Mouse (Mus musculus): ENCODE data around the gene Rasgrp1. TPM values are rescaled to one million over a fixed set of nuclear protein-coding genes. Genes with fewer than 3 reads are reported as not detected.

Rasgrp1 gene
- total RNA-seq, 2 experiments from 2014 or later, result 336 to 339 TPM

DNA sequence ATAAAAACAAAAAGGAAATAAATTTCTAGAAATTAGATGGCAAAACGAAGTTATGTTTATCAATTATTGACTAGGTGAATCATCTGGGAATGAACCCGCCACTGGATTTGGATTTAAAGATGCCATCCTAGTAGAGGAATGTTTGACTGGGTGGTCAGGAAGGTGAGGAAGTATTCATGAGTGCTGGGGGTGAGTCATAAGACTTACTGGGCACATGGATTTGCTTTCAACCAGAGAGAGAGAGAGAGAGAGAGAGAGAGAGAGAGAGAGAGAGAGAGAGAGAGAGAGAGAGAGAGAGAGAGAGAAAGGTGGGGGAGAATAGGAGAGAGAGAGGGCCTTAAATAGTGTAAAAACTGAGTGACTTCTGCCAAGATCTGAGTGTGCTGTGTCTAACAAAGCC, 87.4 kb downstream of the Rasgrp1 start:
- DNase-seq (ENCODE audit: low spot score in 2 of 2), result no peak

DNA sequence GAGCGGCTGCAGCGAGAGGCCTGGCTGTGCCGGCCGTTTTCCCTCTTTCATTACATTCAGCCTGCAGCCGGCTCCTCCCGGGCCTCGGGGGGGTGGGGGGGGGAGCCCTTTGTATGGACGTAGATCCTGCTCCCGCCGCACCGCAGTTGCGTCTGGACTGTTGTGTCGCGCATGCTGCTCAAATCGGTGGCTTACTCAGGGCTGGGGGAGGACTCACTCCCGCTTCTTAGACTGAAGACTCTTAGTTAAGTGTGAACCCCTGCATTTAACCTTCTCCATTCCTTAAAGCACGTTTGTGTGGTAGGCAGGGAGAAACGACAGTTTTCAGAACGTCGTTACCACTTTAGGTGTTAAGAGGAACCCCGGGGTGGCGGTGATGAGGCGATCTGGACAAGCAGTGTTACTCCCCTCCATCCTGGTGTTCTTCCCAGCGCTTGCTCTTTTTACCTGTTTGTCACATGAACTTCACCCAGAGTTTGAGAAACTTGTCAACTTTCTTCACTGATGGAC, 92.7 kb downstream of the Rasgrp1 start:
- DNase-seq (ENCODE audit: low spot score in 2 of 2), result peak; percentile 15

DNA sequence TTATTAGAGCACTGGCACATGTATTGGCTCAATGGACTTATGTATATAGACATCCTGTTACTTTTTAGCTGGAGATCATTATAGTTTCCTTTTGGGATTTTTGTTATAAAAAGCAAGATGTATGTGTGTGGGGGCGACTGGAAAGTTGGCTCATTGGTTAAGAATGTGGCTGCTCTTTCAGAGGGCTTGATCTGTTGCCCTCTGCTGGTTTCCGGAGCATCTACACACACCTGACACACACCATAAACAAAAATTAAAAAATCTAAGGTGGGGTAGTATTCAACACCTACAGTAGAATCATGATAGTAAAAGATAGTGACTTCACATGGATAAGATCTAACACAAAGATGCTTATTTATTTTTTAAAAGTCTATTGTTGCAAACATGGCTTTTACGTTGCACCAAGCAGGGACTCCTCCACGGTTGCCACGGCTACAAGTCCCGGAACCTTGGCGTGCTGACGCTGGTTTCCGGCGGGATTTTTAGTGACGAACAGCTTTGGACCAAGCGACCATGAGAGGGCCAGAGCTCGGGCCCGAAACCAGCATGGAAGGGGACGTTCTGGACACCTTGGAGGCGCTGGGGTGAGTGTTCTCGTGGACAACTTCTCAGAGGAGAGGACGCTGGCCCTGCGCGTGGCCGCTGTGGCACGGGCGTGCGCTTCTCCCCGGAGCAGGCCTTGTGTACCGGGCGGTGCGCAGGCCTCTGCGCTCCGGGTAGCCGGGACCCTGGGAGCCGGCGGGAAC, 93.4 kb downstream of the Rasgrp1 start, which contains the start of gene Fam98b:
Gene Fam98b (plus strand): TSS at position 485 of the 746 bp plus-strand sequence.
- DNase-seq (ENCODE audit: low spot score in 2 of 2), result peak; percentile 93

DNA sequence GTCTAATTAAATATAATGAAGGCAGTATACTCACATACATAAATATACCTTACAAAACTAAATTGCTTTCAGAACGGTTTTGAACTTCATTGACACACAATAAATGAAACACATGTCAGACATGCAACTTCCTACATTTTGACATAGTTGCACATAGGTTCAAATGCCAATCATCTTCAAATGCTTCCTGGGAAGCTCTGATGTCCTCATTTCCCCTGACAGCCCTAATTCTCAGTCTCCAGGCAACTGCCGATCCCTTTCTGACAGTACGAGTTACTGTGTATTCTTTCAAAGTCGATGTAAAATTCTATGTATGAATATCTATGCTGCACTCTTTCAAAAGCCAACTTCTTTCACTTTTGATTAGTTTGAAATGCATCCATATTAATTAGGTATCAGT, 100.8 kb downstream of the Rasgrp1 start:
- DNase-seq (ENCODE audit: low spot score in 2 of 2), result no peak

DNA sequence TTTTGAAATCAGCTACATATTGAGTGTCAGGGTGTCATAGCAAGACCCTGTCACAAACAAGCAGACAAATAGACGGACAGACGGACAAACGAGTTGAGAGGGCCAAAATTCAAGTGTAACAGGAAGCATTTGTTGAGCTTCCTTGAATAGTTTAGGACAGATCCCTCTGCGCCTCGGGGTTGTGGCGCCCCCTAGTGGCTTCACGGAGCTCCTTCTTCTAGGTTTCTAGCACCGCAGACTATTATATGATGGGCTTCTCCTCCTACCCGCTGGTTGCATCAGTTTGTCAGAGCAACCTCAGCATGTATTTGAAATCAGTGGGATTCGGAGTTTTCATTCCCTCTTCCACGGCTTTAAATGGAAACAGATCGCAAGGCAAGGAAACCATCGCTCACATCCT, 111.5 kb downstream of the Rasgrp1 start:
- DNase-seq (ENCODE audit: low spot score in 2 of 2), result peak; percentile 87 to 90

DNA sequence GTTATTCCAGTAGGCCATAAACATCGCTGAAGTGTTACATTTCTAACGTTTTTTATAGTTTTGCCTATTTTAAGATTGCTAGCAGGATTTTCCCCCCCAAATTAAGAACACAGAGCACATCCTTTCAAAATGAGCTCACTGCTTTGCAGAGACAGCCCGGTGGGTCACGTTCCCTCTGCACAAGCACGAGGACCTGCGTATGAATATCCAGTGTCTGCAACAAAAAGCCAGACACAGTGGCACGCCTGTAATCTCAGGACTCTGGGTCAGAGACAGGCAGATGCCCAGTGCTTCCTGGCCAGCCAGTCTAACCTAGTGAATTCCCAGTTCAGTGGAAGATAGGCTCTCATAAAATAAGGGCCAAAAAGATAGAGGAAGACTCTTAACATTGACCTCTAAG, 112.5 kb downstream of the Rasgrp1 start:
- no peak for DNase-seq (ENCODE audit: low spot score in 2 of 2)

Other genes with a start within 250 kb of the Rasgrp1 start
- 10 to 100 TPM; 73.6 to 81.9 TPM for gene Spred1, start 221.6 kb downstream of the Rasgrp1 start, total RNA-seq (2021)
- gene Fam98b, start 93.3 kb downstream of the Rasgrp1 start, total RNA-seq (2021), result 10 to 100 TPM; 40.9 to 45.2 TPM

All from layer of hippocampus, postnatal 14 days (tissue).